Mouse (Mus musculus) MEL-GATA-1-ER (cell line): ENCODE measurements around the gene Olfr713.

Source experiments
- DNase-seq: peaks from one replicate; pipeline ENCODE4 v3.0.0-alpha.2; 2012; ENCODE audit warnings: low read depth; ENCODE audit errors: extremely low read depth

Olfr713 gene

GRCm38 (mm10) chr7:107030874-107031273, at the start of gene Olfr713:
Gene Olfr713 (plus strand): TSS chr7:107031174.
- no peak for DNase-seq

DNA sequence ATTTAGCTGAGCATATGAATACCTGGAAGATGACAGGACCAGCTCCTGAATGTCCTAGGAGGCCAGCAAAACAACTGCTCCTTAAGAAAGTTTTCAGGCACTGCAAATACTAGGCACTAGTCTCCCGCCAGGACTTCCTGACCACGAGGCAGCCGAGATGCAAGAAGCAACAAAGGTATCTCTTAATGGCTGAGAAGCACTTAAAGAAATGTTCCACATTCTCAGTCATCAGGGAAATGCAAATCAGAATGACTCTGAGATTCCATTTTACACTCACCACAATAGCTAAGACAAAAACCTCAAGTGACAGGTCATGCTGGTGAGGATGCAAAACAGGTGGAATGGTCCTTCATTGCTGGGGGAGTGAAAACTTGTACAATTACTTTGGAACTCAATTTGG, 45.7 kb upstream of the Olfr713 start:
- DNase-seq: no peak

DNA sequence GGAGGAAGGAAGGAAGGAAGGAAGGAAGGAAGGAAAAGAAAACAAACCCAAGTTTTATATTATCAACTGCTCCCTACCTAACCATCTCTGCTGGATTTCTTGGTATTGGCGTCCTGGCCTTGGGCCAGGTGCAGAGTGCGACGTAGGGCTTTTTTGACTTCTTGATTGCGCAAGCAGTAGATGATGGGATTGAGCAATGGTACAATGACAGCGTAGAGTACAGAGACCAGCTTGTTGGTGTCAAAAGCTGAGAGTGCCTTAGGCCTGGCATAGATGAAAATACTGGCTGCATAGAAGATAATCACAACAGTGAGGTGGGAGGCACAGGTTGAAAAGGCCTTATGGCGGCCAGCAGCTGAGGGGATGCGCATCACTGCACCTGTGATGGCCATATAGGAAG, 30.2 kb upstream of the Olfr713 start:
- DNase-seq: no peak

DNA sequence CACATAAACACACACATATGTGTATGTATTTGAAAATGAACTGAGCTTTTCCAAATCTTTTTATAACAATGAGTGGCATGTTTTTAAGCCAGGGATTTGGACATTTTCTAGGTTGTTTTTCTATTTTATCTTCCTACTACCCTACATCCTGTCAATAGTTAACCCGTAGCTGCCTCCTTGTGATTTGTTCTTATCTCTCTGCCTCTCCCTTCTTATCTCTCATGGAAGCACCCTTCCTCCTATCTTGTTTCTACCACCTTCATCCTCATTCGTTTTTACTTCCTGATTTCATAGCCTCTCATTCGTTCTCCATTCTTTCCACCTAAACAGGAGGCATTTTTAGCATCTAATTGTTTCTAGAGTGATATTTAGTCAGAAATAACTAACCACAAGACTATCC, 26.8 kb upstream of the Olfr713 start:
- DNase-seq: no peak

GRCm38 (mm10) chr7:107005972-107006371, 25.0 kb upstream of the Olfr713 start, which contains the start of gene Olfr2:
Gene Olfr2 (minus strand): TSS chr7:107006072.
- DNase-seq: no peak

GRCm38 (mm10) chr7:107039934-107040563, 9.1 kb downstream of the Olfr713 start:
- DNase-seq: no peak

GRCm38 (mm10) chr7:107043136-107043535, 12.2 kb downstream of the Olfr713 start:
- no peak for DNase-seq

- no peak for DNase-seq
Measured at GRCm38 (mm10) chr7:107044407-107044806, 13.4 kb downstream of the Olfr713 start.

GRCm38 (mm10) chr7:107045833-107046232, 14.9 kb downstream of the Olfr713 start:
- peak; percentile 26 for DNase-seq

DNA sequence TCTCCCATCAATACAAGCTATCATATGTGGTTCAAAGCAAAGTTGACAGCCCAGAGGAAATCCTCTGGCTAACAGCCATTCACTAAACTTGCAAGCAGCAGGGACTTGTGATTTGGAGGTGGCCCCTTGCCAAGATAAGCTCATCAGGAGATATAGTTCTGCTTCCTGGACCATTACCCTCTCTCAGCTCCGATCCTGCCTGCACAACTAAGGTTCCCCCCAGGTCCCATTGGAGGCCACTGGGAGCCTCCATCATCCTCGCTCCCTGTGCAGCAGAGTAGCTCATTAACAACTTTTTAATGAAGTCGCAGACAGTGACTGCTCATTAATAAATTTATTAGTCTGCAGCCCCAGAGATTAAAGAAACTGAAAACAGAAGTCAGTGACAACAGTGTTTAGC, 16.6 kb downstream of the Olfr713 start:
- DNase-seq: no peak

GRCm38 (mm10) chr7:107070681-107071080, 39.7 kb downstream of the Olfr713 start, which contains the start of gene Olfr714:
Gene Olfr714 (plus strand): TSS chr7:107070981.
- DNase-seq: no peak
